Mouse (Mus musculus) G1E (cell line): ENCODE data around the gene Tcf3.

Experiments
- CTCF ChIP-seq: IDR thresholded peaks from 2 replicates; pipeline ENCODE4 v1.5.1; 2012; ENCODE audit warnings: low read depth, low read length, inconsistent platforms, mixed read lengths
- GATA1 ChIP-seq: IDR thresholded peaks from 2 replicates; pipeline ENCODE4 v1.6.1; 2012; ENCODE audit warnings: borderline replicate concordance, low read length, inconsistent platforms, mixed read lengths

- TF ChIP-seq CTCF (no peak), GATA1 (no peak)
Observed at GRCm38 (mm10) chr10:80363734-80364133, 69.7 kb downstream of the Tcf3 start.
